Comparison of ENCODE assay signal across 23 mouse cellular contexts in the genomic region with DNA sequence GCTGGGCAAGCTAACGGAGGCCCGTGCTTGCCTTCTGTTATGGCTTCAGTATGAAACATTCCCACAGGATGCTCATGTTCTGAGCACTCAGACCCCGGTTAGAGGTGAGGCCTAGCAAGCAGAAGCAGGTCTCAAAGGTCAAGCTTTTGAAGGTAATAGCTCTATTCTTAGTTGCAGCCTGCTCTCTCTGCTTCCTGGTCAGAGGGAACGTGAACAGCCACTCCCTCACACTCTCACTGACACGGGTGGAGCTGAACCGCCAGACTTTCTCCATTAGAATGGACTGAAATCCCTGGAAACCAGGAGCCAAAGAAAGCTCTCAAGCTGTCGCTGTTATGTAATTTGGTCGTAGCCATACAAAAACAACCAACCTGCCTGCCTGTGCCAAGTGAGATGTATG.
"Had no signal": no experiment of that assay in that cellular context is flagged by ENCODE, and none has a peak within 500 bp of the region (broad histone marks: within the 10 kb centered on the region; RNA-seq: fewer than 3 reads in every experiment).

No protein-coding gene starts in this region.

- ATAC-seq: hindbrain, postnatal 0 days; liver, embryonic 12.5 days had no signal

- H3K4me2 ChIP-seq: heart, embryonic 12.5 days; hindbrain, embryonic 13.5 days; hindbrain, embryonic 15.5 days; kidney, embryonic 15.5 days; limb, embryonic 12.5 days; liver, embryonic 12.5 days had no signal

- DNase-seq: gastrocnemius, adult 2 months; gastrocnemius, postnatal 10 days; gastrocnemius, postnatal 25 days; heart, adult 18-20 months; heart, postnatal 10 days; heart, postnatal 4 days; kidney, adult 18-20 months; kidney, adult 8-10 months; kidney, postnatal 14 days; kidney, postnatal 36 days; layer of hippocampus, adult 9-11 months; layer of hippocampus, postnatal 36 days had no signal

- H3K9ac ChIP-seq: heart, embryonic 12.5 days; hindbrain, embryonic 13.5 days; hindbrain, embryonic 15.5 days; kidney, embryonic 15.5 days; limb, embryonic 12.5 days; liver, embryonic 12.5 days; liver, embryonic 14.5 days had no signal

- H3K27ac ChIP-seq: gastrocnemius, adult 2 months; heart, embryonic 10.5 days; hindbrain, embryonic 13.5 days; hindbrain, embryonic 15.5 days; hindbrain, postnatal 0 days; kidney, embryonic 15.5 days; kidney, postnatal 0 days; limb, embryonic 10.5 days; limb, embryonic 12.5 days; liver, embryonic 12.5 days; liver, embryonic 14.5 days had no signal

- H3K4me3 ChIP-seq: gastrocnemius, adult 2 months; heart, embryonic 10.5 days; heart, embryonic 12.5 days; hindbrain, embryonic 13.5 days; hindbrain, embryonic 15.5 days; kidney, embryonic 15.5 days; limb, embryonic 10.5 days; limb, embryonic 12.5 days; liver, embryonic 12.5 days had no signal

- H3K27me3 ChIP-seq: heart, embryonic 12.5 days; hindbrain, embryonic 13.5 days; kidney, embryonic 15.5 days; liver, embryonic 12.5 days had no signal

- H3K9me3 ChIP-seq: hindbrain, embryonic 13.5 days; hindbrain, embryonic 15.5 days; kidney, embryonic 15.5 days; limb, embryonic 10.5 days; liver, embryonic 12.5 days had no signal

- H3K36me3 ChIP-seq: heart, embryonic 10.5 days; heart, embryonic 12.5 days; hindbrain, embryonic 13.5 days; hindbrain, embryonic 15.5 days; kidney, embryonic 15.5 days; limb, embryonic 10.5 days; limb, embryonic 12.5 days; liver, embryonic 12.5 days had no signal
